Mouse (Mus musculus) forebrain, embryonic 16.5 days (tissue): Measurements from ENCODE around the gene Cnst. TPM values are rescaled to one million over a fixed set of nuclear protein-coding genes. Genes with fewer than 3 reads are reported as not detected.
"Not testable (repeated sequence)": the region's sequence is repeated elsewhere in the genome, so short reads cannot be mapped to it uniquely, and the experiment has no call there.

ENCODE experiments used
- ATAC-seq: fragments of 200-750 bp; cut with Nextera tagmentation; 2 replicates; pipeline ENCODE4 v1.8.0; 2017; ENCODE audit warnings: mild to moderate bottlenecking, moderate library complexity
- H3K27ac ChIP-seq: fragments of 300-500 bp; sonication (generic); 2 replicates; pipeline ENCODE4 v1.5.1; 2014; ENCODE audit warnings: low read length, control low read depth
- H3K27me3 ChIP-seq: fragments of 300-500 bp; sonication (generic); replicated peaks from 2 replicates; pipeline ENCODE4 v1.6.1; 2014; ENCODE audit warnings: low read length; ENCODE audit not compliant: control insufficient read depth, insufficient read depth
- H3K36me3 ChIP-seq: fragments of 300-500 bp; sonication (generic); 2 replicates; pipeline ENCODE4 v1.6.1; 2014; ENCODE audit not compliant: control insufficient read depth, insufficient read depth
- H3K4me1 ChIP-seq: fragments of 300-500 bp; sonication (generic); replicated peaks from 2 replicates; pipeline ENCODE4 v1.6.1; 2014; ENCODE audit warnings: low read length; ENCODE audit not compliant: control insufficient read depth, insufficient read depth
- H3K4me2 ChIP-seq: fragments of 300-500 bp; sonication (generic); 2 replicates; pipeline ENCODE4 v1.6.1; 2014; ENCODE audit warnings: mild to moderate bottlenecking, low read length, control low read depth
- H3K4me3 ChIP-seq: fragments of 300-500 bp; sonication (generic); replicated peaks from 2 replicates; pipeline ENCODE4 v1.5.1; 2014; ENCODE audit warnings: mild to moderate bottlenecking, low read length, control low read depth
- H3K9ac ChIP-seq: fragments of 300-500 bp; sonication (generic); replicated peaks from 2 replicates; pipeline ENCODE4 v1.6.1; 2014; ENCODE audit warnings: low read depth, low read length, control low read depth
- H3K9me3 ChIP-seq: fragments of 300-500 bp; sonication (generic); 2 replicates; pipeline ENCODE4 v1.6.1; 2016; ENCODE audit warnings: low read length; ENCODE audit not compliant: control insufficient read depth
- WGBS: fragments of 180-500 bp; shearing (Covaris S2); extraction: QIAGEN DNeasy Blood & Tissue Kit; methylation state at CpG from one replicate; pipeline ENCODE4 v1.1.7; 2014; 5-methylcytosine and 5-hydroxymethylcytosine counted together
- polyA plus RNA-seq: library from polyadenylated mRNA; unstranded; fragments of >200 nt; fragmentation: Nextera tagmentation; extraction: Ambion mirVana; gene quantifications from 2 replicates; pipeline ENCODE4 v1.2.1, GENCODE M21; 2015

The Cnst gene
- 32.4 and 34.0 TPM in 2 replicates for polyA plus RNA-seq

- ATAC-seq: peak; percentile 99
- Histone ChIP-seq H3K4me1 (peaks cover 32% of the 10 kb centered on the region), H3K4me3 (peak within 1 kb of the TSS; percentile 91), H3K27ac (peak within 1 kb of the TSS; percentile 98), H3K4me2 (peak within 1 kb of the TSS; percentile 95), H3K9ac (peak within 1 kb of the TSS; percentile 85)
- not testable (repeated sequence) for H3K27me3 ChIP-seq, H3K36me3 ChIP-seq, H3K9me3 ChIP-seq
- under 1% methylated on average over 69 of the region's 69 CpGs for WGBS
Measured at GRCm38 (mm10) chr1:179545768-179546550, at the start of gene Cnst, which contains the start of gene Tfb2m. Gene Cnst, plus strand, starts transcription at chr1:179546370. Gene Tfb2m, minus strand, starts transcription at chr1:179546267.

GRCm38 (mm10) chr1:179499257-179499656, 46.9 kb upstream of the Cnst start:
- Histone ChIP-seq H3K36me3 (no peaks in the 10 kb centered on the region), H3K9me3 (no peaks in the 10 kb centered on the region), H3K4me1 (no peaks in the 10 kb centered on the region), H3K27ac (no peak overlapping the region), H3K27me3 (no peaks in the 10 kb centered on the region), H3K9ac (no peak overlapping the region), H3K4me2 (no peak overlapping the region), H3K4me3 (no peak overlapping the region)
- WGBS: 81% methylated on average over 3 of the region's 3 CpGs
- ATAC-seq: no peak

- no peak for ATAC-seq
- Histone ChIP-seq H3K36me3 (no peaks in the 10 kb centered on the region), H3K4me2 (no peak overlapping the region), H3K27me3 (no peaks in the 10 kb centered on the region), H3K27ac (no peak overlapping the region), H3K4me3 (no peak overlapping the region), H3K4me1 (no peaks in the 10 kb centered on the region), H3K9me3 (no peaks in the 10 kb centered on the region), H3K9ac (no peak overlapping the region)
- WGBS: 16% methylated on average over 3 of the region's 3 CpGs
Measured at GRCm38 (mm10) chr1:179502565-179502964, 43.6 kb upstream of the Cnst start.

GRCm38 (mm10) chr1:179506530-179507315, 39.4 kb upstream of the Cnst start:
- Histone ChIP-seq H3K9me3 (no peaks in the 10 kb centered on the region), H3K36me3 (no peaks in the 10 kb centered on the region), H3K9ac (no peak overlapping the region), H3K27ac (no peak overlapping the region), H3K4me1 (peaks cover 2% of the 10 kb centered on the region; the same call in 1 of the 2 replicates), H3K4me2 (no peak overlapping the region), H3K4me3 (no peak overlapping the region), H3K27me3 (no peaks in the 10 kb centered on the region)
- 67% methylated on average over 9 of the region's 9 CpGs for WGBS
- no peak for ATAC-seq

- Histone ChIP-seq H3K36me3 (no peaks in the 10 kb centered on the region), H3K4me2 (no peak overlapping the region), H3K9me3 (no peaks in the 10 kb centered on the region), H3K27me3 (no peaks in the 10 kb centered on the region), H3K9ac (no peak overlapping the region), H3K4me3 (no peak overlapping the region), H3K27ac (no peak overlapping the region), H3K4me1 (peaks cover 3% of the 10 kb centered on the region; the same call in 1 of the 2 replicates)
- 77% methylated on average over 12 of the region's 13 CpGs for WGBS
- no peak for ATAC-seq
Measured at GRCm38 (mm10) chr1:179510546-179511340, 35.4 kb upstream of the Cnst start.

- H3K36me3 ChIP-seq: no peaks in the 10 kb centered on the region
- ATAC-seq: peak; percentile 51; the same call in 1 of the 2 replicates
- H3K9ac ChIP-seq: no peak overlapping the region
- H3K27ac ChIP-seq: no peak overlapping the region
- no peak overlapping the region for H3K4me3 ChIP-seq
- H3K27me3 ChIP-seq: no peaks in the 10 kb centered on the region
- 71% methylated on average over 7 of the region's 7 CpGs for WGBS
- peaks cover 9% of the 10 kb centered on the region for H3K4me1 ChIP-seq
- H3K4me2 ChIP-seq: no peak overlapping the region
- no peaks in the 10 kb centered on the region for H3K9me3 ChIP-seq
Measured at GRCm38 (mm10) chr1:179511895-179512294, 34.3 kb upstream of the Cnst start.

GRCm38 (mm10) chr1:179516941-179517712, 29.0 kb upstream of the Cnst start:
- Histone ChIP-seq H3K9ac (peak overlapping the region; percentile 79), H3K27ac (peak overlapping the region; percentile 23; the same call in 1 of the 2 replicates), H3K4me3 (peak overlapping the region; percentile 85), H3K4me1 (peaks cover 11% of the 10 kb centered on the region), H3K36me3 (no peaks in the 10 kb centered on the region), H3K9me3 (no peaks in the 10 kb centered on the region), H3K4me2 (peak overlapping the region; percentile 96), H3K27me3 (no peaks in the 10 kb centered on the region)
- peak; percentile 70 for ATAC-seq
- under 1% methylated on average over 21 of the region's 21 CpGs for WGBS

GRCm38 (mm10) chr1:179517713-179518465, 28.3 kb upstream of the Cnst start, which contains the start of gene Smyd3:
Gene Smyd3, minus strand, starts transcription at chr1:179518041.
- Histone ChIP-seq H3K9ac (peak within 1 kb of the TSS; percentile 79), H3K4me2 (peak within 1 kb of the TSS; percentile 96), H3K27me3 (no peaks in the 10 kb centered on the region), H3K4me1 (peaks cover 11% of the 10 kb centered on the region), H3K27ac (peak within 1 kb of the TSS; percentile 23; the same call in 1 of the 2 replicates), H3K9me3 (no peaks in the 10 kb centered on the region), H3K4me3 (peak within 1 kb of the TSS; percentile 85), H3K36me3 (no peaks in the 10 kb centered on the region)
- peak; percentile 90 for ATAC-seq
- WGBS: 7% methylated on average over 39 of the region's 39 CpGs
